Mouse (Mus musculus): Measurements from ENCODE around the gene Tmprss15.

The Tmprss15 gene

DNA sequence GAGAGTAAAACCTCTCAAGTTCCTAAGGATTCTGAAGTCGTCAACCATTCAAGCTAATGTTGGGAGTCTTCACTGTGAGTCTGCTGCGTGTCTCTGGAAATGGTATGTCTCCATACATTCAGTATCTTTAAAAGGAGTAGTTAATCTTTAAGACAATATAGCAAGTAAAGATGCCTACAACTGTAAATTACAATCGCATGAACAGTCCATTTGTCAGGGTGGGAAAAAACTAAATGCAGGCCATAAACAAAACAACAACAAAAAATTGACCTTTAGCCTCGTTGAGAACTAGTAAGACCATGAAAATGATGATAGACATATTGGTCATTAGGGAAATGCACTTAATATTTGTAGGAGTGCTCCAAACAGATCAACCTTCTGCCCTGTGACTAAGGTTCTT lies at the start of gene Tmprss15:
TSS of gene Tmprss15 (minus strand) at position 101 of the 400 bp plus-strand sequence.
- no peak for DNase-seq

- no peak for DNase-seq
Measured at GRCm38 (mm10) chr16:79114879-79115278, 24.0 kb upstream of the Tmprss15 start.

DNA sequence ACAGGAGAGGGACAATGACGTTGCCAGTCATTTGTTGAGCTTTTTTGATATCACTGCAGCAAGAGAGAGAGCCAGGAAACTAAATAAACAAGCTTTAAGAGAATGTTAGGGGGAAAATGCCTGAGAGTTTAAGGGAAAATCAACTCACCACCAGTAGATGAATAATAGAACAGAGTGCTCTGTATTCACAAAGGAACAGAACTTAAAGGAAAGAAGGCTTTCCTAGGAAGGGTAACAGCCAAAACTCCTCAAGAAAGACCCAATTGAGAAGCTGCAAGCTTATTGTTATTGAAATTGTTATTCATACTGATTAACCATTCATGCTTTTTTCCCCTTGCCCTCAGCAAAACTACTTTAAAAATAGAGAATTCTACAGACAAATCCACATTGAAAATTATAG lies 18.6 kb upstream of the Tmprss15 start:
- DNase-seq, result no peak

DNA sequence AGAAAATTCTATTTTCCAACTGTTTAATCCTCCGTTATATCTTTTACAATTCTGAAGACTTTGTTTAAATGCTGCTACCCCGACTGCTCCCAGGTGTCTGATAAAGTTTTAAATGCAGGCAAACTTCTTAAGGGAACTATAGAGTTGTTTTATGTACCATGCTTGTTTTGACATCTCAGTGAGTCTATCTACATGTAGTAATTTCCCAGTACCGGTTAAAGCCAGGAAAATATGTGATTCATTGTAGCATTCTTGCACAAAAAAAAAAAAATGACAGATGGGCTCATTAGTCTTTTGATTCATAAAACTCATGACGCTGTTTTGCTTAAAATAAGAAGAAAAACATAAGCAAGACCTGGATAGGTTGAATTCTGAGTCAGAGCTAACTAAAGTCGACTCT lies 18.1 kb upstream of the Tmprss15 start:
- no peak for DNase-seq

DNA sequence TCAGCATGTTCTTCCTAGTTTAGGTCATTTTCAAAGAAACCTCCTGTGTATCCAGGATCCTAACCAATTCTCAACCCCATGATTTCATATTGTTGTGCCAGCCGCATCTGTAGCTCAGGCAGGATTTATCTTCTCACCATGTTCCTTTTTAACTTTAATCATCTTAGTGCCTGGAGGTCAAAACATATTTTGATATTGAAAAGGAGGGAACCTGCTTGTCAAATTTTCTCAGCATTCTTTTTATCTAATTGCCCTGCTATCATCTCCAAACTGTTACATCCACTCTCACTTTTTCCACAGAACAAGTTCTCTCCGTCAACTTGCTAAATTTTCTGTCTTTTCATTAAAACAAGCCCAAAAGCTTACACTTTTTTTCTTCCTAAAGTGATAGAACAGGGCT lies 9.4 kb upstream of the Tmprss15 start:
- DNase-seq, result no peak

- no peak for DNase-seq
Measured at GRCm38 (mm10) chr16:79098321-79098720, 7.4 kb upstream of the Tmprss15 start.

DNA sequence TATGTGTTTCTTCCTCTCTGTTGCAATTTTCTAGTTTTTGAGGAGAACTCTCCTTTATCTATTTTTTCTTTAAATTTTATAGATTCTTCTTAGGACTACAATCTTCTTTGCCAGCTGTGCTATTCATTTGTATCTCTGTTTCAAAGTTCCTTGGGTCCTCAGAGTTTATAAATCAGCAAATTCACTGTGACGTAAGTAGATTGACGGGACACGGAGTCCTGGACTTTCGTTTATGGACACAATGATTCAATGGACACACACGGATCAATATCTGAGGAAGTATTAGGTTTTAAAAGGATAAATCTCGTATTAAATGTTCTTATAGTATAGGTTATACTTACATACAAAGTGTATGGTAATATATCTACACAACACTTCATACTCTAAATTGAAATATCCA lies 4.3 kb downstream of the Tmprss15 start:
- DNase-seq, result no peak

GRCm38 (mm10) chr16:79063848-79064247 lies 27.0 kb downstream of the Tmprss15 start:
- DNase-seq, result no peak

- peak; percentile 7 for DNase-seq
Measured at GRCm38 (mm10) chr16:79058775-79059558, 31.9 kb downstream of the Tmprss15 start.

DNA sequence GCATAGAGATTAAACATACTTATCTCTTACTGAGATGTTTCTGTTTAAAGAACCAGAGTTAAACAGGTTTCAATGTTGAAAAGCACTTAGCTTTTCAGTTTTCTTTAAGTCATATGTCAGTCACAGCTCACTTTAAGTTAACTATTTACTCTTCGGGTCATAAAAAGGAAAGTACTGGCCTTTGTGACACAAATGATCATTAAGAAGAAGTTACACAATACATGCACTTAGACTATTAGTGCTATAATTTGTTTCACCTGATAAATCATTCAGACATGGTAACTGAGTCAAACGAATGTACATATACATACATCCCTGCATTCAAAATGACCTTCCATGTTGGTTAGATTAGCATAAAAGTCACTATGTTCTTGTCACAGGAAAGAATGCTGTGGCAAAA lies 58.3 kb downstream of the Tmprss15 start:
- no peak for DNase-seq

DNA sequence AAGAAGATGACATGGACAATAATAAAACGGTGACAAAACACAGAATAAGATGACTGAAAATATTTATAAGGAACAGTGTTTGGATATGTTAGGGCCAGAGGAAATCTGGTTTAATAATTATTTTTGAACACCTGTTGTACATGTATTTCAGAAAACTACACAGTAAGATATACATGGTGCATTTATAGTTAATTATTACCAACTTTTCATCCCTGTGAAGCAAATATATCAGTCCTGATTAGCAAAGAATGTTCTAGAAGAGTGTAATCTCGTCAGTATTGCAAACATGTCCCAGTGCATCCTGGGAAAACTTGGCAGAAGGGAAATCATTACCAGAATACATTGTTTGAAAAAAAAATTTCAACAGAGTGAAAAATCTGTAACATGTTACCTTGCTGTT lies 88.1 kb downstream of the Tmprss15 start:
- no peak for DNase-seq

DNA sequence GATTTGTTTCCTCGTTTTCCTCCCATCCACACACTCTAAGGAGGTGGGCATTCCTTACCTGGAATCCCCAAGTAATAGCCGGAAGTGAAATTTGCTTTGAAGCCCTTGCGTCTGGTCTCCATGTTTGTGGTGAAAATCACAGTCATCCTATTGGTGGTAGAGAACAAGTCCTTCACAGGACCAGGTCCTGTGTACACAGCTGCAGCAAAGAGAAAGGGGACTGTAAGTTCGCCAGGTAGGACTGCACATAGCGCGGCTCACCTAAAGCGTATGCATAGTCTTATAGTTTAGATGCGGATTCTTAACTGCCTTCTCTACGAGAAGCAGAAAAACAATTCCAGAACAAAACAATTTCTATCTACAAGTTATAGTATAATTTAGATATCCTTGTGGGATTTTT lies 89.2 kb downstream of the Tmprss15 start:
- no peak for DNase-seq

- no peak for DNase-seq
Measured at GRCm38 (mm10) chr16:78976384-78976783, 114.5 kb downstream of the Tmprss15 start.

GRCm38 (mm10) chr16:78974099-78974498 lies 116.8 kb downstream of the Tmprss15 start:
- no peak for DNase-seq

DNA sequence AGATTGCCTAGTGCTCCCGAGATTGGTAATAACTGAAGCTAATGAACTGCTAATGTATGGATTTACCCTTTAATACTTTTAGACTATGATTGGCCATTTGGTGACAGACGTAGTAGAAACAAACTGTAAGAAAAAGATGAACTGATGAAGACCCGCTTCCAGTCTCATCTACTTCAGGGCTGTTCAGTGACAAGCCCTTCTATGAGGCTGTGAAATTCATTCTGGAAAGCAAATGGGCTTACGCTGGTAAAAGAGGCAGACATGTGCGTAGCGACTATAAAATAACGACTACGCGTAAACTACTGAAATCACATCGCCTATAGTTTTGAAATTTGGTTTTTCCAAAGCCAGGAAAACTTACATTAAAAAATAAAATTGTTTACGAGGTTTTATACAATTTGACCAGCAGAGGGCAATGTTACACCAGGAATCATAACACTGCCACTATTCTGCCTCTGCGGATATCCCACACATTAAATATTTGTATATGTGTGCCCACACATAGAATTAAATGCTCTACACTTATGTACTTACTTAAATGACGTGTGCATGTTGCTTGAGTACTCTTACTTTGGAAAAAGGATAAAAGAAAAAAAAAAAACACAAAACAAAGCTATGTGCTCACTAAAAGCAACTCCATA lies 121.7 kb downstream of the Tmprss15 start:
- no peak for DNase-seq

DNA sequence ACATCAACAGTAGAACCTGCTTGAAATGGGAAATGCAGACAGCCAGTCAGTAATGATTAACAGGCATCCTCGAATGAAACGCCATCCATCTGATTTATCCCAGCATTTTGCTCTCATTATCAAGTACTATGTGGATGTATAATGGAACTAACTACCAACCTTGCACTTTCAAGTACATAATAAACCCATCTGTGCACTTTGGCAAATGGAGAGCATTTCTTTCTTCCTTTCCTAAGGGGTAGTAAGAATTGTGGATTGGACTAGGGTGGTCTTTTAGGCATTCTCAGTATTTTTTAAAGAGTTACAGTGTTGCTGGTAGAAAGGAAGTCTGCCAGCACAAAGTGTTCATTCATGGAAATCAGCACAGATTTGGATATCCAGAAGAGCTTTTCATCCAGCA lies 133.5 kb downstream of the Tmprss15 start:
- DNase-seq, result no peak

GRCm38 (mm10) chr16:78950359-78950758 lies 140.5 kb downstream of the Tmprss15 start:
- DNase-seq, result no peak

DNA sequence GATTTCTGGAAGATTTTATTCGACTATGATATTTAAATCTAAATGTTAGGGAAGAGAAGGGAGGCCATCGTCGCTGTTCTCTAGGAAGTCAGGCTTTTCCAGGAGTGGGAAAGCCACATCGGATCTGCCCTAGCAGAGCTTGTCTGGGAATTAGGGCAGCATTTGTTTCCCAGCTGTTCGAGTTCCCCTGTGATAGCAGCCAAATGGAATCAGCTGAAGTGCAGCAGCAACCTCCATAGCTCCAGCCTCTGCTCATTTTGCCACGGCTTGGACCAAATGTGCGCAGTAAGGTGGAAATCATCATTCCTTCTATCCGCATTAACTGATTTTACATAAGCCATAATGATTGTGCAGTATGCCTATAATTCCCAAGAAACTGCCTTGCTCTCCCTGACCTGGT lies 153.1 kb downstream of the Tmprss15 start:
- peak; percentile 2 for DNase-seq

DNA sequence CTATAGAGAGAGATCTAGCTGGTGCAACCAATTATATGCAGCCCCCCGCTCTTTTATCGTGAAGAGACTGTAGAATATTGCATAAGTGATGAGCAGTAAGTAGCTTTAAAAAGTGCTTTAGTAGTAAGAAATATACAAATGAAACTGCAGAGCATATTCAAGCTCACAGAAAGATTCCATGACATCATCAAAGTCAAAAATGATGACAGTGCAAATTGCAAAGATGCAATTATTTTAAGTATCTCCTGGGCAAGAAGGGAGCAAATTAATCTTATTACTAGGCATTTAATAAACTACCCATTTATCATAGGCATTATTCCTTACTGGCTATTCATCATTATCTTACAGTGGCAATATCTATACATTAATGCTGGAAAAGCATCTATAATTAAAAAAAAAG lies 156.6 kb downstream of the Tmprss15 start:
- no peak for DNase-seq

DNA sequence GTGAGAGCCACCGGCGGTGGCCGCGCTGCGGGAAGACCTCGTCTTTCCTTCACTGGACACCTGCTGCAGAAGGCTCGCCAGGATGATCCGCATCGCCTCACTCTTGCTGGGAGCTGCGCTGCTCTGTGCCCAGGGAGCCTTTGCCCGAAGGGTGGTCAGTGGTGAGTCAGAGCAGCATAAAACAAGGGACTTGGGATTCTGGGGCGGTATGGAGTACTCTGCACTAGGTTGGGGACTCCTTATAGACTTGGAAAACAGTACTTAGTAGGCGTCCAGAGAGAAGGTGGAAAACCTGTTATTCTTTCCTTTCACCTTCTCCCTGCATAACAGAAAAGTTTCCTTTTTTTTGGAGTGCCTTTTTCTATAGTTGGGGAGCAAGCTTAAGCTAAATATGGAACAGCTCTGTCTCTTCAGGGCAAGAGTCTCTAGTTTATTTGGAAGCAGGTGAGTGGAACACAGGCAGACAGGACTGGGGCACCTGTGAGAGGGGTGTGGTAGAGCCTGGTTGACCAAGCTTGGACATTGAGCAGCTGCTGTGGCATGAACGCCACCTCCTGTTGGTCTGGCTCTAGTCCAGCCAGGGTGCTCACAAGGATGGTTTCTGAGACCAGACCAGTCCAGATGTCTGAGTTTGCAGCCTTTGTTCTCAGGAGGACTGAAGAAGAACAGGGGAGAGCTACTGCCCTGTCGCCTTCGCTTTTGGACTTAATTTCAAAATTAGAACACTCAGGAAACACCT lies 159.4 kb downstream of the Tmprss15 start:
- DNase-seq, result no peak

GRCm38 (mm10) chr16:78930382-78931286 lies 160.3 kb downstream of the Tmprss15 start, which contains the start of gene Chodl:
Gene Chodl (plus strand): TSS chr16:78930948.
- DNase-seq, result peak; percentile 10

- DNase-seq, result no peak
Measured at GRCm38 (mm10) chr16:78922644-78923043, 168.3 kb downstream of the Tmprss15 start.
